Mouse (Mus musculus) gastrocnemius, postnatal 4 days (tissue): ENCODE data around the gene Gm49337. TPM values are rescaled to one million over a fixed set of nuclear protein-coding genes. Genes with fewer than 3 reads are reported as not detected.

Experiments
- DNase-seq, 2 experiments: peaks; one replicate each; pipeline ENCODE4 v3.0.0; 2021 to 2022; ENCODE audit warnings: low spot score in 2 of 2, mixed read lengths in 2 of 2
- long read RNA-seq, 2 experiments: library from polyadenylated mRNA; stranded (forward); transcript quantifications; one replicate each; pipeline ENCODE4 v2.0.0; 2021
- total RNA-seq, 2 experiments: library from RNA; stranded (reverse); gene quantifications; 2 replicates each; pipeline ENCODE4 v1.2.3; 2021

Gm49337 gene
- not detected for total RNA-seq
- long read RNA-seq, experiment 1 = 0 reads
- long read RNA-seq, experiment 2 = 0 reads

GRCm38 (mm10) chr4:116173072-116173471 lies at the start of gene Gm49337, which contains the start of gene 1700042G07Rik:
Gm49337 (plus strand) TSS chr4:116173384.
1700042G07Rik (plus strand) TSS chr4:116173372.
- DNase-seq = no peak

DNA sequence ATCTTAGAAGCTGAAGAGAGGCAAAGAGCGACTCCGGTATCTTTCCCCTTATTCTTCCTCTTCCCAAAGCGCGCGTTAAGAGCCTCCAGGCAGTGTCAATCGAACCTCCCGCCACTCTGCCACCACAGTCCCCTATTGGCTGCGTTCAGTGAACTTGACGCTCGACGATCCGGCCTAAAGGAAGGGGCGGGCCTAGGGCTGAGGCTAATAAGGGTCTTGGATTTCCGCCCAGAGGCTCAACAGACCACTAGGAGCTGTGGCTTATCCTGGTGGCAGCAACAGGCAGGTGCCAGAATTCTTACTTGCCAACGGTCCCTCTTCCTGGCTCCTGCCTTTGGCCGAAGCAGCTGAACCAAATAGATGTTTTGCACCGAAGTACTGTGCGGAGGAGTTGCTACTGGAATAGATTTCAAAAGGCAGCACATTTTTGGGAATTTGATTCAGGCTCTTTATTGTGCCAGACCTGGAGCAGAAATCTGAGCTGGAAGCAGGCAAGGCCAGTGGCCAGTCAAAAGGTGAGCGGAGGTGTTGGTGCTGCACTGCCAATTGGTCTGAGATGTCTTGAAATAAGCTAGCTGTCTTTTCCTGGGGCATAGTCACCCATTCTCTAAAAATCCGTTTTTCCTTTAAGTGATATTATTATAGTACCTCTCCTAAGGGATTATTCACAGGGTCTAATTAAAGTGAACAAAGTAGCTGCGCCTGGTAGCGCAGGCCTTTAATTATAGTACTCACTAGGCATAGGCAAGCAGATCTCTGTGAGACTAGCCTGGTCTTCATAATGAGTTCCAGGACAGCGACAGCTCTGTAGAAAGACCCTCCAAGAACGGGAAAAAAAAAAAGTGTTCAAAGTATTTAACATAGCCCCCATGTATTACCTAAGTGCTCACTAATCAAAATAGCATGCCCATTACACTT lies 49.3 kb upstream of the Gm49337 start, which contains the start of the genes Rad54l and Pomgnt1:
Gene Rad54l (minus strand): TSS at position 89 of the 918 bp plus-strand sequence.
Gene Pomgnt1 (plus strand): TSS at position 239 of the 918 bp plus-strand sequence.
- peak; percentile 64 to 81 for DNase-seq

DNA sequence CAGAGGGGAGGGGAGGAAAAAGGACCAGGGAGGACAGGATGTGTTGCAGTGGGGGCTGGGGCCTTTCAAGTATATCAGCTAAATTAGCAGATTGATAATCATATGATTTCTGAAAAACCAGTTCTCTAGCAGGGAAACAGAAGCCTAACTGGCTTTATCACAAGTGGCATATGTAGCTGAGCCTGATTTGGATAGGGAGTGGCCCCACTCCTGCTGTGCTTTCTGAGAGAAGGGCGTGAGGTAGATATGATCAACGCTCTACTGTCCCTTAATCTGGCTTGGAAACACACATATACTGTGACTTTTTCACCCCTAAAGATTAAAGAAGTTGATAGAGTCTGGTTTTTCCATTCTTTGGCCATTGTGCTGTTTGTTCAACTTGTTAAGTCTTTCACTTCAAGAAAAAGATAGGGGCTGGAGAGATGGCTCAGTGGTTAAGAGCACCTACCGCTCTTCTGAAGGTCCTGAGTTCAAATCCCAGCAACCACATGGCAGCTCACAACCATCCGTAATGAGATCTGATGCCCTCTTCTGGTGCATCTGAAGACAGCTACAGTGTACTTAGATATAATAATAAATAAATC lies 47.3 kb upstream of the Gm49337 start:
- DNase-seq = no peak

DNA sequence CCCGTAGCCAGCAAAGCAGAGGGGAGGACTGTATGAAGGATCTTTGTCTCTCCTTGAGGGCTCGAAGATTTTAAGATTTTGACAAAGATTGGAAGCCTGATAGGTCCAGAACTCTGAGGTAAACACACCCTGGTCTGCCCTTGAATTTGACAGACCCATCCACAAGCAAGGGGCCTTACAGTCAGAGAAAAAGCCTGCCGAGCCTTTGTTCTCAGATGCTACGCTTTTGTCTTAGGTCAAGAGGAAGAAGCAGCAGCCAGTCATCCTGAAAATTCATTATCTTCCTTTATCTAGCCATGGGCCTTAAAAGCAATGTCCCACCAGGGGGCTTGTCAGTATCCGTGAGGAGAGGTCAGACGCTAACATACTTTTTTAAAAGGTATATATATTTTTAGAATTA lies 45.2 kb upstream of the Gm49337 start:
- no peak for DNase-seq

DNA sequence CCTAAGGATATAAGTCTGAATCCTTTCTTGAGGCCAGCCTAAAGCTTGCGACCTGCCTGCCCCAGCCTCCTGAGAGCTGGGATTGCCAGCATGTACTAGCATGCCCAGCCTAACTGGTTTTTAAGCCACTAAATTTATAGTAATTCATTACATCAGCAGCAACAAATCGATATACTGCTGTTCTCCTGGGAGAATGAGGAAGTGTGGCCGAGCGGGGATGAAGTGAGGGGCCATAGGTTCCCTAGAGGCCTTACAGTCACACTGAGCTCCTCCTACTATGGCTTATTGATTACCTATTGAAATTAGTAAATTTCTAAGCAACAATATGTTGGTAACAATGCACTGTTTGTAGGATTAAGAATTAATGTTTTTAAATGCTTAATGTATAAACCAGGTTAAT lies 40.1 kb upstream of the Gm49337 start:
- no peak for DNase-seq

DNA sequence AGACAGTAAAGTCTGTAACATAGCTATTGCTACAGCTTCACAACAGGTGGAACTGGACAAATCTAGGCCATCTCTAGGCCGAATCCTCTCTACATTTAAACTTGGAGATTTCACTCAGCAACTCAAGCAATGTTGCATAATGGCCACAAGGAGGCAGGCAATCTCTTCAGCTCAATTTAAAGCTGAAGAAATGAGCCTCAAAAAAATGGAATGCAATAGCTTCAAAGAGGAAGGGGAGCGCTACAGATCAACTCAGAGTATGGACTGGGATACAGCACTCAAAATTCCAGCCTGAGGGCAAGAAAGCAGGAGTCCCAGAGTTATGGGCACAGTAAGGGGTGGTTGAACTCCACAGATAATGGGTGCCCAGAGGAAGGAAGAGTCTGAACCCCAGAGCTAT lies 38.2 kb upstream of the Gm49337 start:
- no peak for DNase-seq

GRCm38 (mm10) chr4:116137421-116137996 lies 35.7 kb upstream of the Gm49337 start:
- DNase-seq = no peak

- DNase-seq = no peak
These were observed 32.2 kb upstream of the Gm49337 start for GRCm38 (mm10) chr4:116140801-116141574.

GRCm38 (mm10) chr4:116141736-116142135 lies 31.4 kb upstream of the Gm49337 start:
- DNase-seq = no peak

- no peak for DNase-seq
These were observed 30.9 kb upstream of the Gm49337 start for GRCm38 (mm10) chr4:116142269-116142668.

DNA sequence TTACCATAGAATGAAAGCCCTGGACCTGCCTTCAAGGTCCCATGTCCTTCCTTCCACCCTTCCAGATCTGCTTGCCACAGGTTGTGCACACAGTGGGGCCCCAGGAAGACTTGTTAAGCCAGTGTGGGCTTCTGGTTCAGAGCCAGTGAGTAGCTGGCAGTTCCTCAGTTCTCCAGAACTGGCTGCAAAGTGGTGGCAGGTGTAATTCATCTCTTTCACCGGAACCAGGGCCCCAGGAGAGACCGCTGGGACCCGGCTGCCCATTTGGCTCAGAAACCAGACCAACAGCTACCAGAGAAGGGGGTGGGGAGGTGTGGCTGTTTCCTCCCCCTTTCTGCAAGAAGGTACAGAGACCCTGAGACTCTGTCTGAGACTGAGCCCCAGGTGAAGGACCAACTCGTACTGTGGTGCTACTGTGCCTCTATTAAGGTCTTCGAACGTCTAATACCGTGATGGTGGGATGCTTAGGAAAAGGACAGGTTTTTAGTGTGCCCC lies 29.8 kb upstream of the Gm49337 start:
- no peak for DNase-seq

GRCm38 (mm10) chr4:116143891-116144717 lies 29.1 kb upstream of the Gm49337 start:
- DNase-seq = peak; percentile 51 to 64

GRCm38 (mm10) chr4:116149812-116150155 lies 23.4 kb upstream of the Gm49337 start:
- DNase-seq = no peak

- peak; percentile 53 to 76 for DNase-seq
These were observed 22.9 kb upstream of the Gm49337 start for GRCm38 (mm10) chr4:116150156-116150861.

DNA sequence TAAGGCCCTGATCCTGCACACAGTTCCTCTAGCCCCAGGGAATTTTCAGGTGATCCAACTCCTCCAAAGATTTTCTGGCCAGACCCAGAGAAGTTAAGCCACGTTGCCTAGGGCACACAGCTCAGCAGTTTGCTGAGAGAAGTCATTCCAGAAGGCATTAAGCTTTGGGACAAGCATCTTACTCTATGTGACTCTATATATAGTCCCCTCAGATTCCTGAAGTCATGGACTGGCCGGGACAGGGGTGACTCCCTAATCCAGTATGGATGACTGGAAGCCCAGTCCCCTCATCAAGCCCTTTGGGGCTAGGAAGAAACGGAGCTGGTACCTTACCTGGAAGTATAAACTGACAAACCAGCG lies 22.3 kb upstream of the Gm49337 start:
- no peak for DNase-seq

DNA sequence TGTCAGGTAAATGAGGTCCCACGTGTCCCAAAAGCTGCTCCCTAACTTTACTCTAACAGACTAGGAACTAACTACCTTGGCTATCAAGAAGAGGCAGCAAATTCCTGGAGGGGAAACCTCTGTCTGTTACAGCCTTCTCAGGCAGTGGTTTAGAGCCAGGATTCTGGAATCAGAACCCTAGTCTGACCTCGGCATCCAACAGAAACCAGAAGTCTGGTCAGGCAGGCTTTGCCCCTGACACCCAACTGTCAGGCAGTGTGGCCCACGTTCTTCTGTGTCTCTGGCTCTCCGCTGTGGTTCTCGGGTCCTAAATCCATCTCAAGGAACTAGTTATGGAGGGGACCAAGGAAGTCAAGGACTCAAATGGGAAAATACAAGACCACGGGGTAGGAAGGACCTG lies 21.9 kb upstream of the Gm49337 start, which contains the start of gene Lurap1:
Gene Lurap1 (minus strand): TSS at position 101 of the 400 bp plus-strand sequence.
- DNase-seq = no peak

DNA sequence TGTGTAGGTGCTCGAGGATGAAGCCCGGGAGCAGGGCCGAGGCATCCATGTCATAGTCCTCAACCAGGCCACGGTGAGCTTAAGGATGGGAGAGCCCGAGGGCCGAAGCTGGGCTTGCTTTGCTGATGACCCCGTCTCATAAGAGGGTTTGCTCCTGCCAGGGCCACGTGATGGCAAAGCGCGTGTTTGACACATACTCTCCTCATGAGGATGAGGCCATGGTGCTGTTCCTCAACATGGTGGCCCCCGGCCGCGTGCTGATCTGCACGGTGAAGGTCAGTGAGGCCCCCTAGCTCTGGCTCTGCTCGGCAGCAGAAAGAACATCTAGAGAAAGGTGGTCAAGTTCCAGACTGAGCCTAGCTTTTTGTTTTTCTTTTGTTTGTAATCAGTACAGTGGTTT lies 20.5 kb upstream of the Gm49337 start:
- DNase-seq = no peak

- no peak for DNase-seq
These were observed 15.3 kb upstream of the Gm49337 start for GRCm38 (mm10) chr4:116157882-116158281.

GRCm38 (mm10) chr4:116159912-116160311 lies 13.3 kb upstream of the Gm49337 start:
- DNase-seq = no peak
